Mouse (Mus musculus): ENCODE measurements at regions not wholly inside any gene's neighbourhood (a gene's known extent, or its start where the extent isn't known, plus 50 kb on each side); places are given as distances from the start of the nearest gene placed in this dataset.

- H3K27me3 ChIP-seq (ENCODE audit: insufficient read depth, low read length) = no peaks in the 10 kb centered on the region
- TF ChIP-seq CTCF (IDR thresholded peaks at IDR 0.05; ENCODE audit: low read depth) = no peak
- no peaks in the 10 kb centered on the region for H3K4me1 ChIP-seq (ENCODE audit: insufficient read depth)
- no peak for ATAC-seq
- no peak overlapping the region for H3K9ac ChIP-seq
- 84% methylated on average over 1 of the region's 1 CpGs for WGBS
- H3K4me2 ChIP-seq (ENCODE audit: low read depth) = no peak overlapping the region
- no peak overlapping the region for H3K27ac ChIP-seq (ENCODE audit: low read depth, low read length)
- no peak for DNase-seq
- no peaks in the 10 kb centered on the region for H3K9me3 ChIP-seq (ENCODE audit: low read length)
- no peaks in the 10 kb centered on the region for H3K36me3 ChIP-seq (ENCODE audit: insufficient read depth)
- no peak overlapping the region for H3K4me3 ChIP-seq (ENCODE audit: low read depth, low read length)
Observed at GRCm38 (mm10) chr14:85286203-85286602, 842.8 kb downstream of the Pcdh17 start.

GRCm38 (mm10) chr14:85287460-85287859 is 844.1 kb downstream of the Pcdh17 start:
- WGBS = 90% methylated on average over 2 of the region's 2 CpGs
- no peaks in the 10 kb centered on the region for H3K9me3 ChIP-seq (ENCODE audit: low read length)
- no peak overlapping the region for H3K27ac ChIP-seq (ENCODE audit: low read depth, low read length)
- no peak overlapping the region for H3K4me3 ChIP-seq (ENCODE audit: low read depth, low read length)
- H3K9ac ChIP-seq = no peak overlapping the region
- no peaks in the 10 kb centered on the region for H3K4me1 ChIP-seq (ENCODE audit: insufficient read depth)
- H3K4me2 ChIP-seq (ENCODE audit: low read depth) = no peak overlapping the region
- H3K36me3 ChIP-seq (ENCODE audit: insufficient read depth) = no peaks in the 10 kb centered on the region
- H3K27me3 ChIP-seq (ENCODE audit: insufficient read depth, low read length) = no peaks in the 10 kb centered on the region
- no peak for TF ChIP-seq CTCF (IDR thresholded peaks at IDR 0.05; ENCODE audit: low read depth)
- DNase-seq (no peak), ATAC-seq (no peak)

GRCm38 (mm10) chr14:85298991-85299390 is 855.6 kb downstream of the Pcdh17 start:
- WGBS = 81% methylated on average over 3 of the region's 3 CpGs
- DNase-seq (no peak), ATAC-seq (no peak)
- Histone ChIP-seq H3K4me3 (ENCODE audit: low read depth, low read length) (no peak overlapping the region), H3K27ac (ENCODE audit: low read depth, low read length) (no peak overlapping the region), H3K4me2 (ENCODE audit: low read depth) (no peak overlapping the region), H3K4me1 (ENCODE audit: insufficient read depth) (no peaks in the 10 kb centered on the region), H3K36me3 (ENCODE audit: insufficient read depth) (no peaks in the 10 kb centered on the region), H3K27me3 (ENCODE audit: insufficient read depth, low read length) (no peaks in the 10 kb centered on the region), H3K9me3 (ENCODE audit: low read length) (no peaks in the 10 kb centered on the region), H3K9ac (no peak overlapping the region)
- no peak for TF ChIP-seq CTCF (IDR thresholded peaks at IDR 0.05; ENCODE audit: low read depth)

GRCm38 (mm10) chr14:85320679-85321078 is 877.3 kb downstream of the Pcdh17 start:
- H3K4me2 ChIP-seq (ENCODE audit: low read depth) = no peak overlapping the region
- ATAC-seq = no peak
- no peak for TF ChIP-seq CTCF (IDR thresholded peaks at IDR 0.05; ENCODE audit: low read depth)

GRCm38 (mm10) chr14:85333277-85333676 is 889.9 kb downstream of the Pcdh17 start:
- WGBS = 72% methylated on average over 3 of the region's 3 CpGs
- ATAC-seq (no peak), DNase-seq (no peak)

More at GRCm38 (mm10) chr14:85320679-85321078, 877.3 kb downstream of the Pcdh17 start:
- Histone ChIP-seq H3K4me3 (ENCODE audit: low read depth, low read length) (no peak overlapping the region), H3K27me3 (ENCODE audit: insufficient read depth, low read length) (no peaks in the 10 kb centered on the region), H3K9ac (no peak overlapping the region), H3K9me3 (ENCODE audit: low read length) (no peaks in the 10 kb centered on the region), H3K4me1 (ENCODE audit: insufficient read depth) (no peaks in the 10 kb centered on the region), H3K27ac (ENCODE audit: low read depth, low read length) (no peak overlapping the region), H3K36me3 (ENCODE audit: insufficient read depth) (no peaks in the 10 kb centered on the region)
- WGBS = 75% methylated on average over 2 of the region's 2 CpGs
- no peak for DNase-seq

GRCm38 (mm10) chr14:85337182-85337581 is 893.8 kb downstream of the Pcdh17 start:
- DNase-seq (no peak), ATAC-seq (no peak)
- no peak overlapping the region for H3K27ac ChIP-seq (ENCODE audit: low read depth, low read length)
- no peak for TF ChIP-seq CTCF (IDR thresholded peaks at IDR 0.05; ENCODE audit: low read depth)
- no peak overlapping the region for H3K4me3 ChIP-seq (ENCODE audit: low read depth, low read length)
- no peak overlapping the region for H3K4me2 ChIP-seq (ENCODE audit: low read depth)
- no peak overlapping the region for H3K9ac ChIP-seq
- H3K36me3 ChIP-seq (ENCODE audit: insufficient read depth) = no peaks in the 10 kb centered on the region
- H3K27me3 ChIP-seq (ENCODE audit: insufficient read depth, low read length) = no peaks in the 10 kb centered on the region
- 80% methylated on average over 3 of the region's 3 CpGs for WGBS
- no peaks in the 10 kb centered on the region for H3K4me1 ChIP-seq (ENCODE audit: insufficient read depth)
- no peaks in the 10 kb centered on the region for H3K9me3 ChIP-seq (ENCODE audit: low read length)

More at GRCm38 (mm10) chr14:85333277-85333676, 889.9 kb downstream of the Pcdh17 start:
- no peaks in the 10 kb centered on the region for H3K9me3 ChIP-seq (ENCODE audit: low read length)
- H3K4me1 ChIP-seq (ENCODE audit: insufficient read depth) = no peaks in the 10 kb centered on the region
- H3K4me3 ChIP-seq (ENCODE audit: low read depth, low read length) = no peak overlapping the region
- H3K27ac ChIP-seq (ENCODE audit: low read depth, low read length) = no peak overlapping the region
- no peak overlapping the region for H3K9ac ChIP-seq
- no peaks in the 10 kb centered on the region for H3K27me3 ChIP-seq (ENCODE audit: insufficient read depth, low read length)
- no peaks in the 10 kb centered on the region for H3K36me3 ChIP-seq (ENCODE audit: insufficient read depth)
- H3K4me2 ChIP-seq (ENCODE audit: low read depth) = no peak overlapping the region
- no peak for TF ChIP-seq CTCF (IDR thresholded peaks at IDR 0.05; ENCODE audit: low read depth)

GRCm38 (mm10) chr14:85354626-85355355 is 911.4 kb downstream of the Pcdh17 start:
- DNase-seq (peak; percentile 14), ATAC-seq (peak; percentile 51; the same call in 1 of the 2 replicates)
- 26% methylated on average over 4 of the region's 4 CpGs for WGBS
- Histone ChIP-seq H3K36me3 (ENCODE audit: insufficient read depth) (no peaks in the 10 kb centered on the region), H3K4me3 (ENCODE audit: low read depth, low read length) (no peak overlapping the region), H3K4me1 (ENCODE audit: insufficient read depth) (no peaks in the 10 kb centered on the region), H3K27me3 (ENCODE audit: insufficient read depth, low read length) (no peaks in the 10 kb centered on the region), H3K27ac (ENCODE audit: low read depth, low read length) (no peak overlapping the region), H3K9ac (no peak overlapping the region), H3K9me3 (ENCODE audit: low read length) (no peaks in the 10 kb centered on the region), H3K4me2 (ENCODE audit: low read depth) (no peak overlapping the region)
- TF ChIP-seq CTCF (IDR thresholded peaks at IDR 0.05; ENCODE audit: low read depth) = no peak

Measured in forebrain, postnatal 0 days (tissue).